Mouse (Mus musculus) urinary bladder, postnatal 14 days (tissue): ENCODE data around the gene Cab39l.

Experiments used
- DNase-seq: peaks from one replicate; pipeline ENCODE4 v3.0.0; 2021; ENCODE audit warnings: low spot score

Gene Cab39l

GRCm38 (mm10) chr14:59632067-59632466 is 191.3 kb downstream of the Cab39l start:
- no peak for DNase-seq

GRCm38 (mm10) chr14:59633295-59633898 is 192.6 kb downstream of the Cab39l start:
- DNase-seq = no peak

GRCm38 (mm10) chr14:59633988-59634387 is 193.2 kb downstream of the Cab39l start:
- no peak for DNase-seq
